Mouse (Mus musculus): ENCODE measurements at regions not wholly inside any gene's neighbourhood (a gene's known extent, or its start where the extent isn't known, plus 50 kb on each side); places are given as distances from the start of the nearest gene placed in this dataset.

- TF ChIP-seq CTCF (IDR thresholded peaks at IDR 0.05; ENCODE audit: borderline replicate concordance, insufficient read depth, low read depth, low read length) (no peak), POLR2A (IDR thresholded peaks at IDR 0.05; ENCODE audit: borderline replicate concordance, insufficient read depth, low read length) (no peak)
Observed at GRCm38 (mm10) chr2:137974651-137975050, 281.7 kb upstream of the Btbd3 start.

Data from cerebellum, adult 2 months (tissue).